Mouse (Mus musculus) liver, postnatal 0 days (tissue): ENCODE measurements around the gene Ccr1l1. TPM values are rescaled to one million over a fixed set of nuclear protein-coding genes. Genes with fewer than 3 reads are reported as not detected.

Experiments
- ATAC-seq: fragments of 200-750 bp; cut with Nextera tagmentation; 2 replicates; pipeline ENCODE4 v1.8.0; 2017; ENCODE audit warnings: mild to moderate bottlenecking, moderate library complexity
- DNase-seq: peaks from one replicate; pipeline ENCODE4 v3.0.0-alpha.2; 2016
- H3K27ac ChIP-seq: fragments of 300-500 bp; sonication (generic); 2 replicates; pipeline ENCODE4 v1.5.1; 2014; ENCODE audit warnings: antibody characterized with exemption, moderate library complexity, mild to moderate bottlenecking, low read depth
- H3K27me3 ChIP-seq: fragments of 300-500 bp; sonication (generic); 2 replicates; pipeline ENCODE4 v1.6.1; 2014; ENCODE audit warnings: low read length, control low read depth, mixed read lengths; ENCODE audit not compliant: insufficient read depth
- H3K36me3 ChIP-seq: fragments of 300-500 bp; sonication (generic); replicated peaks from 2 replicates; pipeline ENCODE4 v1.6.1; 2014; ENCODE audit warnings: mild to moderate bottlenecking, control low read depth, low read length, moderate library complexity, mixed read lengths; ENCODE audit not compliant: insufficient read depth
- H3K4me1 ChIP-seq: fragments of 300-500 bp; sonication (generic); 2 replicates; pipeline ENCODE4 v1.6.1; 2014; ENCODE audit warnings: antibody characterized with exemption, mild to moderate bottlenecking, control low read depth; ENCODE audit not compliant: insufficient read depth
- H3K4me2 ChIP-seq: fragments of 300-500 bp; sonication (generic); 2 replicates; pipeline ENCODE4 v1.6.1; 2014; ENCODE audit warnings: low read depth, mild to moderate bottlenecking, low read length, moderate library complexity, mixed read lengths
- H3K4me3 ChIP-seq: fragments of 300-500 bp; sonication (generic); 2 replicates; pipeline ENCODE4 v1.5.1; 2014; ENCODE audit warnings: low read depth, low read length
- H3K9ac ChIP-seq: fragments of 300-500 bp; sonication (generic); replicated peaks from 2 replicates; pipeline ENCODE4 v1.6.1; 2014; ENCODE audit warnings: mild to moderate bottlenecking, moderate library complexity
- H3K9me3 ChIP-seq: fragments of 300-500 bp; sonication (generic); 2 replicates; pipeline ENCODE4 v1.6.1; 2016; ENCODE audit warnings: mild to moderate bottlenecking, control low read depth, low read length, mixed read lengths
- CTCF ChIP-seq: sonication (generic); IDR thresholded peaks from 2 replicates; pipeline ENCODE4 v1.5.1; 2016; ENCODE audit warnings: antibody characterized with exemption, low read depth
- EP300 ChIP-seq: IDR thresholded peaks from 2 replicates; pipeline ENCODE4 v1.6.1; 2016; ENCODE audit warnings: antibody characterized with exemption, low read depth, mild to moderate bottlenecking
- WGBS: fragments of 180-500 bp; shearing (Covaris S2); extraction: QIAGEN DNeasy Blood & Tissue Kit; methylation state at CpG from one replicate; pipeline ENCODE4 v1.1.7; 2014; ENCODE audit not compliant: insufficient replicate concordance; 5-methylcytosine and 5-hydroxymethylcytosine counted together
- polyA plus RNA-seq: library from polyadenylated mRNA; unstranded; fragments of >200 nt; fragmentation: Nextera tagmentation; extraction: Ambion mirVana; gene quantifications from 2 replicates; pipeline ENCODE4 v1.2.1, GENCODE M21; 2015

The Ccr1l1 gene
- polyA plus RNA-seq, 1 experiment from 2014 or later: not detected

GRCm38 (mm10) chr9:123936604-123937280, 41.5 kb downstream of the Ccr1l1 start:
- H3K4me1 ChIP-seq: peaks cover 13% of the 10 kb centered on the region
- no peak for DNase-seq
- no peak overlapping the region for H3K4me2 ChIP-seq
- TF ChIP-seq CTCF: no peak
- peak; percentile 76 for TF ChIP-seq EP300
- no peak overlapping the region for H3K27ac ChIP-seq
- H3K9ac ChIP-seq: no peak overlapping the region
- no peak overlapping the region for H3K4me3 ChIP-seq
- H3K9me3 ChIP-seq: no peaks in the 10 kb centered on the region
- H3K36me3 ChIP-seq: no peaks in the 10 kb centered on the region
- 78% methylated on average over 9 of the region's 9 CpGs for WGBS
- no peak for ATAC-seq
- H3K27me3 ChIP-seq: no peaks in the 10 kb centered on the region

GRCm38 (mm10) chr9:123935776-123936175, 42.4 kb downstream of the Ccr1l1 start:
- ATAC-seq: no peak
- H3K27ac ChIP-seq: no peak overlapping the region; the same call in 1 of the 2 replicates
- no peaks in the 10 kb centered on the region for H3K36me3 ChIP-seq
- no peak overlapping the region for H3K4me3 ChIP-seq
- peaks cover 9% of the 10 kb centered on the region for H3K4me1 ChIP-seq
- H3K4me2 ChIP-seq: no peak overlapping the region
- no peak overlapping the region for H3K9ac ChIP-seq
- DNase-seq: no peak
- 84% methylated on average over 5 of the region's 5 CpGs for WGBS
- H3K9me3 ChIP-seq: no peaks in the 10 kb centered on the region
- TF ChIP-seq CTCF: no peak
- no peak for TF ChIP-seq EP300
- H3K27me3 ChIP-seq: no peaks in the 10 kb centered on the region

GRCm38 (mm10) chr9:123935346-123935745, 42.9 kb downstream of the Ccr1l1 start:
- peaks cover 13% of the 10 kb centered on the region for H3K4me1 ChIP-seq
- no peak overlapping the region for H3K4me2 ChIP-seq
- H3K27me3 ChIP-seq: no peaks in the 10 kb centered on the region
- H3K4me3 ChIP-seq: no peak overlapping the region
- H3K9ac ChIP-seq: no peak overlapping the region
- no peak for ATAC-seq
- no peaks in the 10 kb centered on the region for H3K9me3 ChIP-seq
- no peak for DNase-seq
- WGBS: 76% methylated on average over 6 of the region's 6 CpGs
- H3K27ac ChIP-seq: 0 out of 2 replicates have a peak overlapping the region, but pooled peaks have one; percentile 19
- no peak for TF ChIP-seq CTCF
- TF ChIP-seq EP300: no peak
- H3K36me3 ChIP-seq: no peaks in the 10 kb centered on the region

GRCm38 (mm10) chr9:123933716-123934445, 44.3 kb downstream of the Ccr1l1 start:
- H3K4me2 ChIP-seq: no peak overlapping the region
- WGBS: 86% methylated on average over 5 of the region's 5 CpGs
- peaks cover 18% of the 10 kb centered on the region for H3K4me1 ChIP-seq
- H3K9ac ChIP-seq: no peak overlapping the region
- no peaks in the 10 kb centered on the region for H3K36me3 ChIP-seq
- ATAC-seq (no peak), DNase-seq (no peak)
- TF ChIP-seq EP300 (no peak), CTCF (no peak)
- H3K4me3 ChIP-seq: no peak overlapping the region
- H3K9me3 ChIP-seq: no peaks in the 10 kb centered on the region
- no peaks in the 10 kb centered on the region for H3K27me3 ChIP-seq
- no peak overlapping the region for H3K27ac ChIP-seq

- DNase-seq: no peak
Measured at GRCm38 (mm10) chr9:123932911-123933675, 45.1 kb downstream of the Ccr1l1 start.

More at GRCm38 (mm10) chr9:123932911-123933675, 45.1 kb downstream of the Ccr1l1 start:
- no peaks in the 10 kb centered on the region for H3K9me3 ChIP-seq
- no peak overlapping the region for H3K4me3 ChIP-seq
- no peak for ATAC-seq
- peaks cover 21% of the 10 kb centered on the region for H3K4me1 ChIP-seq
- no peaks in the 10 kb centered on the region for H3K36me3 ChIP-seq
- H3K27me3 ChIP-seq: no peaks in the 10 kb centered on the region
- TF ChIP-seq EP300 (no peak), CTCF (no peak)
- 75% methylated on average over 19 of the region's 19 CpGs for WGBS
- H3K9ac ChIP-seq: no peak overlapping the region
- peak overlapping the region; percentile 73 for H3K27ac ChIP-seq
- no peak overlapping the region for H3K4me2 ChIP-seq
